Mouse (Mus musculus) heart, postnatal 0 days (tissue): Measurements from ENCODE around the gene Wdr46. TPM values are rescaled to one million over a fixed set of nuclear protein-coding genes. Genes with fewer than 3 reads are reported as not detected.
"Not testable (repeated sequence)": the region's sequence is repeated elsewhere in the genome, so short reads cannot be mapped to it uniquely, and the experiment has no call there.

ENCODE experiments used
- ATAC-seq: fragments of 200-750 bp; cut with Nextera tagmentation; 2 replicates; pipeline ENCODE4 v1.8.0; 2017; ENCODE audit warnings: low read depth, moderate number of reproducible peaks, moderate library complexity; ENCODE audit not compliant: insufficient read depth
- DNase-seq: peaks from one replicate; pipeline ENCODE4 v3.0.0-alpha.2; 2016; ENCODE audit warnings: low spot score
- H3K27ac ChIP-seq: fragments of 300-500 bp; sonication (generic); 2 replicates; pipeline ENCODE4 v1.5.1; 2014; ENCODE audit warnings: low read depth, mild to moderate bottlenecking
- H3K27me3 ChIP-seq: fragments of 300-500 bp; sonication (generic); 2 replicates; pipeline ENCODE4 v1.6.1; 2014; ENCODE audit warnings: low read length, mixed read lengths; ENCODE audit not compliant: control insufficient read depth, insufficient read depth
- H3K36me3 ChIP-seq: fragments of 300-500 bp; sonication (generic); replicated peaks from 2 replicates; pipeline ENCODE4 v1.6.1; 2014; ENCODE audit warnings: low read length, mixed read lengths; ENCODE audit not compliant: control insufficient read depth, insufficient read depth
- H3K4me1 ChIP-seq: fragments of 300-500 bp; sonication (generic); 2 replicates; pipeline ENCODE4 v1.6.1; 2014; ENCODE audit warnings: antibody characterized with exemption; ENCODE audit not compliant: control insufficient read depth, insufficient read depth
- H3K4me2 ChIP-seq: fragments of 300-500 bp; sonication (generic); 2 replicates; pipeline ENCODE4 v1.6.1; 2014; ENCODE audit warnings: low read depth, mild to moderate bottlenecking, low read length, moderate library complexity
- H3K4me3 ChIP-seq: fragments of 300-500 bp; sonication (generic); 2 replicates; pipeline ENCODE4 v1.5.1; 2014; ENCODE audit warnings: low read depth, low read length
- H3K9ac ChIP-seq: fragments of 300-500 bp; sonication (generic); replicated peaks from 2 replicates; pipeline ENCODE4 v1.6.1; 2014; ENCODE audit warnings: low read depth, low read length, mixed read lengths
- H3K9me3 ChIP-seq: fragments of 300-500 bp; sonication (generic); replicated peaks from 2 replicates; pipeline ENCODE4 v1.6.1; 2016; ENCODE audit warnings: low read length; ENCODE audit not compliant: control insufficient read depth
- CTCF ChIP-seq: IDR thresholded peaks from 2 replicates; pipeline ENCODE4 v1.5.1; 2016; ENCODE audit warnings: antibody characterized with exemption, control low read depth, low read depth
- EP300 ChIP-seq: IDR thresholded peaks from 2 replicates; pipeline ENCODE4 v1.6.1; 2016; ENCODE audit warnings: antibody characterized with exemption, low read depth
- WGBS: fragments of 180-500 bp; shearing (Covaris S2); extraction: QIAGEN DNeasy Blood & Tissue Kit; methylation state at CpG from one replicate; pipeline ENCODE4 v1.1.7; 2014; 5-methylcytosine and 5-hydroxymethylcytosine counted together
- polyA plus RNA-seq: library from polyadenylated mRNA; unstranded; fragments of >200 nt; fragmentation: Nextera tagmentation; extraction: Ambion mirVana; gene quantifications from 2 replicates; pipeline ENCODE4 v1.2.1, GENCODE M21; 2015
- total RNA-seq: library from RNA; depleted of rRNA; stranded (reverse); fragments of >200 nt; gene quantifications from 2 replicates; pipeline ENCODE4 v1.2.3, GENCODE M21; 2014; ENCODE audit warnings: low replicate concordance

The Wdr46 gene
- total and polyA plus RNA-seq, 2 experiments from 2014 or later: 6.7 to 11.1 TPM

DNA sequence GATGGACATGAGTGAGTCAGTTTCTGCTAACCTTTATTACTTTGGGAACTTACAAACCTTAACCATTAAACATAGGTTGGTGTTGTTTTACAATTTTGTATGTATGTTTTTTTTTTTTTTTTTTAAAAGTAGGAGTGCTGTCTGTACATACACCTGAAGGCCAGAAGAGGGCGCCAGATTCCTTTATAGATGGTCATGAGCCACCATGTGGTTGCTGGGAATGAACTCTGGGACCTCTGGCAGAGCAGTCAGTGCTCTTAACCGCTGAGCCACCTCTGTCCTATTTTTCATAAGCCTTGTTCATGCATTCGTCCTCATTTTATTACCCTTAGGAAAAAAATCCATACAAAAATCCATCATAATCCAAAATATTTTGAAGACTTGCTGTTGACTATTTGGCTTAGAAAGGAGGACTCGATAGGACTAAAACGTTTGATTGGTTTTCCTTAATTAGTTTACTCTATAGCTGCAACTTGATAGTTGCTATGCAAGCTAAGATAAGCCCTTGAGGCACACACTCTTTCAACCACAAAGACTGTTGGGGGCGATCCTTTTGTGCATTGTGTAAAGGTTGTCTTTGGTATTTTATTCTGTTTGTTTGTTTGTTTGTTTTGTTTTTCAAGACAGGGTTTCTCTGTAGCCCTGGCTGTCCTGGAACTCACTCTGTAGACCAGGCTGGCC is 43.2 kb upstream of the Wdr46 start:
- H3K4me1 ChIP-seq: no peaks in the 10 kb centered on the region
- 44% methylated on average over 6 of the region's 6 CpGs for WGBS
- ATAC-seq: no peak
- H3K9me3 ChIP-seq: no peaks in the 10 kb centered on the region
- H3K27me3 ChIP-seq: no peaks in the 10 kb centered on the region
- TF ChIP-seq CTCF (peak; percentile 65), EP300 (no peak)
- DNase-seq: peak; percentile 45
- H3K9ac ChIP-seq: no peak overlapping the region
- H3K4me3 ChIP-seq: no peak overlapping the region
- H3K36me3 ChIP-seq: no peaks in the 10 kb centered on the region
- no peak overlapping the region for H3K27ac ChIP-seq
- no peak overlapping the region for H3K4me2 ChIP-seq

DNA sequence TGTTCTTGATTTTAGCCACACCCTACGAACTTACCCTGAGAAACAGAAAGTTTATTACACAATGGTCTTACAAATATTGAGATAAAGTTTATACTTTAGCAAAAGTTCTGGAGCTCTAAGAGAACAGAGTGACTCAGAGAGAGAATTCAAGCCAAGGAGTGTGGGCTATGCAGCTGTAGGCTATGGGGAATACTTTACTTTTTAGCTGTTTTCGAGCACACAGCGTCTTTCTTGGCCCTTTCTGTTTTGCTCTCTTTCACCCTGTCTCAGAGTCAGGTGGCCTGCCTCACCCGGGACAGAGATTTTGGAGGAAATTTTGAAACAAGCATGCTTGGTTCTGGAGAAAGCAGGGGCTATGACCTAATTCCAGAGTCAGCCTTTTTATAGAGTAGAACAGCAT is 42.3 kb upstream of the Wdr46 start:
- WGBS: 67% methylated on average over 4 of the region's 4 CpGs
- H3K4me2 ChIP-seq, H3K4me1 ChIP-seq, H3K9me3 ChIP-seq, H3K27ac ChIP-seq, H3K27me3 ChIP-seq, DNase-seq, H3K36me3 ChIP-seq, H3K9ac ChIP-seq, H3K4me3 ChIP-seq, ATAC-seq: not testable (repeated sequence)

DNA sequence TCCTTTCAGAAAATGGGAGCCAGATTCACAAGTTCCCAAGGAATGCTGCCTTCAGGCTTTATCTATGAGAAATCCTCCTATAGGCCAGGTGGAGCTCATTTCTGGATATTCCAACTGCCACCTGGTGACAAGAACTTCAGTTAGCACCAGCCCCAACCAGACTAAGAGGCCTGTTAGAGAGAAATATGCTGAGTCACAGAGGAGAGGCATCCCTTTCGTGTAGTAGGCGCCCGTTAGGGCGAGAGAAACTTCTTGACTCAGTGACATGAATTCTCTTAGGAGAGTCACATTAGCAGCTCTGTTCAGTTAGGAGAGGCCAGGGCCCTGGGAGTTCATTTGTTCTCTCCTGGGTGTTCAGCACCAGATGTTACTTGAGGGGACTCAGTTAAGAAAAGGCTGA is 40.8 kb upstream of the Wdr46 start:
- Histone ChIP-seq H3K36me3 (no peaks in the 10 kb centered on the region), H3K27me3 (no peaks in the 10 kb centered on the region), H3K4me3 (no peak overlapping the region), H3K4me1 (no peaks in the 10 kb centered on the region), H3K9me3 (no peaks in the 10 kb centered on the region), H3K9ac (no peak overlapping the region), H3K27ac (no peak overlapping the region), H3K4me2 (no peak overlapping the region)
- ATAC-seq (no peak), DNase-seq (no peak)
- WGBS: 65% methylated on average over 4 of the region's 4 CpGs
- no peak for TF ChIP-seq EP300
- TF ChIP-seq CTCF: no peak

DNA sequence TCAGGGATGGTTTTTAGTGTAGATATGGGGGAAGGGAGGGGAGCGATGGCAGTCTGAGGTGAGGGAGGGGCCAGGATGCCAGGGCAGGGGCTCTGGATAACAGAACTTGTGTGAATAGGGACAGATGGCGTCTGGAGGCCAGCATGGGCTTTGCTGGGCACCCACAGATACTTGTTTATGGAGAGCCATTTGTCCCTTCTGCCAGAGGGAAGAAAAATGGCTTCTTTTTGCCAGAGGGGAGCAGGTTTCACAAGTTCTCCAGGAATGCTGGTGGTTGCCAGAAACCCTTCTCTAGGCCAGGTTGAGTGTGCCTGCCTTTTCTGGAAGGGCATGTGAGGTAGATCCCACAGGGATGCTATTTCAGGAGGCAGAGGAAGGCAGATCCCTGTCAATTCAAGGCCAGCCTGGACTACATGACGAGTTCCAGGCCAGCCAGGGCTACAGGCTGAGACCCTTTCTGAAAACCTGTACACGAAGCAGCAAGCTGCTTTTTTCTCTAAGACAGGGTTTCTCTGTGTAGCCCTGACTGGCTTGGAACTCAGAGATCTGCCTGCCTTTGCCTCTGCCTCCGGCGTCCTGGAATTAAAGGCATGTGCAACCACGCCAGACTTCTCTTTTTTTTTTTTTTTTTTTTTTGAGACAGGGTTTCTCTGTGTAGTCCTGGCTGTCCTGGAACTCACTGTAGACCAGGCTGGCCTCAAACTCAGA is 40.0 kb upstream of the Wdr46 start:
- no peak overlapping the region for H3K4me2 ChIP-seq
- H3K4me1 ChIP-seq: no peaks in the 10 kb centered on the region
- no peak overlapping the region for H3K27ac ChIP-seq
- no peaks in the 10 kb centered on the region for H3K36me3 ChIP-seq
- 39% methylated on average over 7 of the region's 7 CpGs for WGBS
- no peaks in the 10 kb centered on the region for H3K9me3 ChIP-seq
- H3K4me3 ChIP-seq: no peak overlapping the region
- H3K27me3 ChIP-seq: no peaks in the 10 kb centered on the region
- DNase-seq: no peak
- TF ChIP-seq CTCF (no peak), EP300 (no peak)
- no peak overlapping the region for H3K9ac ChIP-seq
- ATAC-seq: no peak

DNA sequence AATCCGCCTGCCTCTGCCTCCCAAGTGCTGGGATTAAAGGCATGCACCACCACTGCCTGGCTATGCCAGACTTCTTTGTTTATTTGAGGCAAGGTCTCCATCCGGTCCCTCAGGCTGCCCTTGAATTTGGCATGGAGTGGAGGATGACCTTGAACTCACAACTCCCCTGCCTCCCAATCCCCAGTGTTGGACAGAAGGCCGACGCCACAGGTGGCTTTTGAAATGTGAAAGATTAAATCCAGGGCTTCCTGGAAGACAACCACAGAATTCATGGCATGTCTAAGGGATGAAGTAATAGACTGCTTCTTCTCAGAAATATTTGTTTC is 39.5 kb upstream of the Wdr46 start:
- ATAC-seq: no peak
- H3K9me3 ChIP-seq: no peaks in the 10 kb centered on the region

DNA sequence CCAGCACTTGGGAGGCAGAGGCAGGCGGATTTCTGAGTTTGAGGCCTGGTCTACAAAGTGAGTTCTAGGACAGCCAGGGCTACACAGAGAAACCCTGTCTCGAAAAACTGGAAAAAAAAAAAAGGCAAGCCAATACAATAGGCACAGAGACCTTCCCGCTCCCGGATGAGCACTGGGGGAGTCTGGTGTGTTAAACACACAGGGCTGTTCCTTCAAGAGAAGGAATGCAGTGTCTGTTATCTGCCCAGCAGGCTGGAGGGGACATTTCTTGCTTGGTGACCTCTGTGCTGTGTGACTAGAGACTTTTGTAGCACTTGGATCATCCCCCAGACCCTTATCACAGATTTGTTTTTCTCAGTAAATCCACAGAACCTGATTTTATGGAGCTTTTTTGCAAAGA is 38.8 kb upstream of the Wdr46 start:
- WGBS: 67% methylated on average over 4 of the region's 4 CpGs
- H3K9me3 ChIP-seq: no peaks in the 10 kb centered on the region
- DNase-seq (no peak), ATAC-seq (peak; percentile 40; the same call in 1 of the 2 replicates)
- no peaks in the 10 kb centered on the region for H3K4me1 ChIP-seq
- no peak overlapping the region for H3K9ac ChIP-seq
- no peaks in the 10 kb centered on the region for H3K27me3 ChIP-seq
- H3K36me3 ChIP-seq: no peaks in the 10 kb centered on the region
- peak overlapping the region; percentile 22; the same call in 1 of the 2 replicates for H3K27ac ChIP-seq
- no peak overlapping the region for H3K4me2 ChIP-seq
- H3K4me3 ChIP-seq: no peak overlapping the region
- TF ChIP-seq EP300: no peak
- no peak for TF ChIP-seq CTCF

More for the DNA sequence above, 39.5 kb upstream of the Wdr46 start:
- H3K9ac ChIP-seq: no peak overlapping the region
- no peak overlapping the region for H3K4me2 ChIP-seq
- 73% methylated on average over 4 of the region's 4 CpGs for WGBS
- H3K27ac ChIP-seq: no peak overlapping the region
- TF ChIP-seq CTCF (no peak), EP300 (no peak)
- no peak overlapping the region for H3K4me3 ChIP-seq
- no peaks in the 10 kb centered on the region for H3K36me3 ChIP-seq
- no peaks in the 10 kb centered on the region for H3K27me3 ChIP-seq
- no peak for DNase-seq
- H3K4me1 ChIP-seq: no peaks in the 10 kb centered on the region
